Mouse (Mus musculus): ENCODE data around the gene Atox1.

- TF ChIP-seq CTCF (IDR thresholded peaks at IDR 0.05; ENCODE audit: extremely low read depth, insufficient read depth, insufficient read length, insufficient replicate concordance) (no peak), POLR2A (IDR thresholded peaks at IDR 0.05; ENCODE audit: low read depth, low read length) (no peak)
Observed at GRCm38 (mm10) chr11:55450311-55450710, 10.7 kb downstream of the Atox1 start.

Measured in spleen, adult 2 months (tissue).